Mouse (Mus musculus): Measurements from ENCODE around the gene 4930432K21Rik. TPM values are rescaled to one million over a fixed set of nuclear protein-coding genes. Genes with fewer than 3 reads are reported as not detected.
A peak's percentile ranks its signal among the peaks of the same experiment; 100 is the strongest.

Gene 4930432K21Rik
- polyA plus RNA-seq, 1 experiment from 2014 or later, result 2.1 TPM

- no peak overlapping the region for H3K4me3 ChIP-seq
- no peak overlapping the region for H3K27ac ChIP-seq
- H3K9me3 ChIP-seq, result no peaks in the 10 kb centered on the region
- peaks cover 22% of the 10 kb centered on the region for H3K4me1 ChIP-seq (replicated peaks)
- DNase-seq (ENCODE audit: low spot score), result no peak
- WGBS, result 76% methylated on average over 2 of the region's 2 CpGs
- H3K36me3 ChIP-seq, result peaks cover 2% of the 10 kb centered on the region
- peaks cover 12% of the 10 kb centered on the region for H3K27me3 ChIP-seq (ENCODE audit: insufficient read depth, poor library complexity, severe bottlenecking)
Observed at GRCm38 (mm10) chr8:84126742-84127141, 21.1 kb upstream of the 4930432K21Rik start.

GRCm38 (mm10) chr8:84127202-84127901, 20.5 kb upstream of the 4930432K21Rik start:
- no peak overlapping the region for H3K4me3 ChIP-seq
- peaks cover 22% of the 10 kb centered on the region for H3K4me1 ChIP-seq (replicated peaks)
- H3K9me3 ChIP-seq, result no peaks in the 10 kb centered on the region
- H3K27ac ChIP-seq, result 0 out of 2 replicates have a peak overlapping the region, but pooled peaks have one; percentile 18
- WGBS, result 73% methylated on average over 17 of the region's 17 CpGs
- DNase-seq (ENCODE audit: low spot score), result no peak
- peaks cover 8% of the 10 kb centered on the region for H3K36me3 ChIP-seq
- H3K27me3 ChIP-seq (ENCODE audit: insufficient read depth, poor library complexity, severe bottlenecking), result peaks cover 12% of the 10 kb centered on the region

DNA sequence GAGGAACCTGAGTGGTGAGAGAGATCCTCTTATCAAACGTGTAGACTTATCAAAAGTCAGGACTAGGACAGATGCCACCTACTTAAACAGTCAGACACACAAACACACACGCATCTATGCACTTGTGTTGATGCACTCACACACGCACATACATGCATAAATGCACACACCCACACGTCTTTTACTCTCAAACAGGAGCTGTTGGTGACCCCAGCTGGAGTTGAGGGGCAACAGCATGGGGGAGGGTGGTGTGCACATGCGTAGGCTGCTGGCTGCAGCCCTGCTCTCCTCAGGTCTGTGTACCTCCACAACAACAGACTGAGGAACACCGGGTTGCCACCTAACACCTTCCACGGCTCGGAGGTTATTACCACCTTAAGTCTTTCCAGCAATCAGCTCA, 19.5 kb upstream of the 4930432K21Rik start:
- WGBS, result 70% methylated on average over 8 of the region's 8 CpGs
- DNase-seq (ENCODE audit: low spot score), result no peak

GRCm38 (mm10) chr8:84130806-84131205, 17.0 kb upstream of the 4930432K21Rik start:
- Histone ChIP-seq H3K36me3 (peaks cover 43% of the 10 kb centered on the region), H3K27me3 (ENCODE audit: insufficient read depth, poor library complexity, severe bottlenecking) (peaks cover 12% of the 10 kb centered on the region), H3K4me1 (replicated peaks) (peaks cover 20% of the 10 kb centered on the region), H3K27ac (peak overlapping the region; percentile 24; the same call in 1 of the 2 replicates), H3K9me3 (no peaks in the 10 kb centered on the region), H3K4me3 (no peak overlapping the region)
- peak; percentile 25 for DNase-seq (ENCODE audit: low spot score)
- 48% methylated on average over 30 of the region's 30 CpGs for WGBS

More for the DNA sequence above, 19.5 kb upstream of the 4930432K21Rik start:
- Histone ChIP-seq H3K27ac (no peak overlapping the region), H3K27me3 (ENCODE audit: insufficient read depth, poor library complexity, severe bottlenecking) (peaks cover 12% of the 10 kb centered on the region), H3K36me3 (peaks cover 18% of the 10 kb centered on the region), H3K4me3 (no peak overlapping the region), H3K4me1 (replicated peaks) (peaks cover 22% of the 10 kb centered on the region), H3K9me3 (no peaks in the 10 kb centered on the region)

DNA sequence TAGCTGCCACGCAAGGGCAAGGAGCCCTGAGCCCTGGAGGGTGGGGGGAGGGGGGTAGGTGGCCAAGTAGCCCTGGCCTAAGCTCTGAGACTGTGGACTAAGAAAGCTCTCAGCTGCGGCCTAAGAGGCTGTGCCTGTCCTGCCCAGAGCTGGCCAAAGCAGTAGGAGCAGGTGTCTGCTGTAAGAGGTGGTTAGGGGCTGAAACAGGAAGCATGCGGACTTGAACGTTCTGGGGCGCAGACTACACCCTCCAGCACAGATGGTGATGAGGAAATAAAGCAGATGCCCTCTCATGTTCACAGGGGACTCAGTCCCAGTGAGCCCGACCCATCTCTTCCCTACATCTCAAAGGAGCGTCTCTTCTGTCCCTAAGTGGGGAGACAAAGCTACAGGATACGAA, 15.6 kb upstream of the 4930432K21Rik start:
- Histone ChIP-seq H3K4me1 (replicated peaks) (peaks cover 15% of the 10 kb centered on the region), H3K27ac (no peak overlapping the region), H3K4me3 (no peak overlapping the region; the same call in 1 of the 2 replicates), H3K9me3 (no peaks in the 10 kb centered on the region), H3K27me3 (ENCODE audit: insufficient read depth, poor library complexity, severe bottlenecking) (peaks cover 12% of the 10 kb centered on the region), H3K36me3 (peaks cover 57% of the 10 kb centered on the region)
- DNase-seq (ENCODE audit: low spot score), result no peak
- 86% methylated on average over 8 of the region's 8 CpGs for WGBS

- Histone ChIP-seq H3K27me3 (ENCODE audit: insufficient read depth, poor library complexity, severe bottlenecking) (no peaks in the 10 kb centered on the region), H3K9me3 (no peaks in the 10 kb centered on the region), H3K27ac (no peak overlapping the region), H3K36me3 (peaks cover 100% of the 10 kb centered on the region), H3K4me1 (replicated peaks) (no peaks in the 10 kb centered on the region), H3K4me3 (no peak overlapping the region)
- DNase-seq (ENCODE audit: low spot score), result no peak
- WGBS, result 89% methylated on average over 3 of the region's 3 CpGs
Observed at GRCm38 (mm10) chr8:84137848-84138247, 10.0 kb upstream of the 4930432K21Rik start.

GRCm38 (mm10) chr8:84140838-84141237, 7.0 kb upstream of the 4930432K21Rik start:
- H3K27me3 ChIP-seq (ENCODE audit: insufficient read depth, poor library complexity, severe bottlenecking), result no peaks in the 10 kb centered on the region
- H3K27ac ChIP-seq, result no peak overlapping the region
- peaks cover 4% of the 10 kb centered on the region; the same call in 1 of the 2 replicates for H3K4me1 ChIP-seq (replicated peaks)
- 88% methylated on average over 4 of the region's 4 CpGs for WGBS
- H3K9me3 ChIP-seq, result no peaks in the 10 kb centered on the region
- no peak for DNase-seq (ENCODE audit: low spot score)
- H3K36me3 ChIP-seq, result peaks cover 95% of the 10 kb centered on the region
- no peak overlapping the region for H3K4me3 ChIP-seq

- no peak for DNase-seq (ENCODE audit: low spot score)
- Histone ChIP-seq H3K36me3 (peaks cover 62% of the 10 kb centered on the region), H3K9me3 (no peaks in the 10 kb centered on the region), H3K4me1 (replicated peaks) (peaks cover 32% of the 10 kb centered on the region), H3K4me3 (no peak overlapping the region), H3K27me3 (ENCODE audit: insufficient read depth, poor library complexity, severe bottlenecking) (peaks cover 5% of the 10 kb centered on the region; the same call in 1 of the 2 replicates), H3K27ac (no peak overlapping the region)
- WGBS, result 95% methylated on average over 8 of the region's 8 CpGs
Observed at GRCm38 (mm10) chr8:84144636-84145245, 3.1 kb upstream of the 4930432K21Rik start.

GRCm38 (mm10) chr8:84147324-84147766, 480 bp upstream of the 4930432K21Rik start:
- no peak for DNase-seq (ENCODE audit: low spot score)
- Histone ChIP-seq H3K4me1 (replicated peaks) (peaks cover 32% of the 10 kb centered on the region), H3K9me3 (no peaks in the 10 kb centered on the region), H3K27me3 (ENCODE audit: insufficient read depth, poor library complexity, severe bottlenecking) (peaks cover 5% of the 10 kb centered on the region; the same call in 1 of the 2 replicates), H3K27ac (peak overlapping the region; percentile 90), H3K36me3 (peaks cover 36% of the 10 kb centered on the region), H3K4me3 (peak overlapping the region; percentile 84)
- WGBS, result 4% methylated on average over 14 of the region's 14 CpGs

- Histone ChIP-seq H3K4me3 (peak overlapping the region; percentile 84), H3K27ac (peak overlapping the region; percentile 90; the same call in 1 of the 2 replicates)
- 93% methylated on average over 5 of the region's 5 CpGs for WGBS
Observed at GRCm38 (mm10) chr8:84148531-84148850, 666 bp downstream of the 4930432K21Rik start.

DNA sequence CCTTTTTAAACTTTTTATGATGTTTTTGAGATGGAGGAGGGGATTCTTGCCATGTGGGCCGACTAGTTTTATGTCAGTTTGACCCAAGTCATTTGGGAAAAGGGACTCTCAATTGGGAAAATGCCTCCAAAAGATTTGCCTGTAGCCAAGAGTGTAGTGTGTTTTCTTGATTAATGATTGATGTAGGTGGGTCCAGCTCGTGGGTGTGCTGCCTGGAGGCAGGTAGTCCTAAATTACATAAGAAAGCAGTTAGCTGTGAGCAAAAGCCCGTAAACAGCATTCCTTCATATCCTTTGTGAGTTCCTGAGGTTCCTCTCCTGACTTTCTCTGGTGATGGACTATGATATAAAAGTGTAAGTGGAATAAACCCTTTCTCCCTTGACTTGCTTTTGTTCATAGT, 1.4 kb downstream of the 4930432K21Rik start:
- Histone ChIP-seq H3K4me1 (replicated peaks) (peaks cover 32% of the 10 kb centered on the region), H3K27me3 (ENCODE audit: insufficient read depth, poor library complexity, severe bottlenecking) (peaks cover 5% of the 10 kb centered on the region; the same call in 1 of the 2 replicates), H3K36me3 (peaks cover 18% of the 10 kb centered on the region), H3K9me3 (no peaks in the 10 kb centered on the region), H3K4me3 (no peak overlapping the region), H3K27ac (no peak overlapping the region)
- 78% methylated on average over 3 of the region's 3 CpGs for WGBS
- DNase-seq (ENCODE audit: low spot score), result no peak

More at GRCm38 (mm10) chr8:84148531-84148850, 666 bp downstream of the 4930432K21Rik start:
- Histone ChIP-seq H3K27me3 (ENCODE audit: insufficient read depth, poor library complexity, severe bottlenecking) (peaks cover 5% of the 10 kb centered on the region; the same call in 1 of the 2 replicates), H3K36me3 (peaks cover 25% of the 10 kb centered on the region), H3K9me3 (no peaks in the 10 kb centered on the region), H3K4me1 (replicated peaks) (peaks cover 32% of the 10 kb centered on the region)
- no peak for DNase-seq (ENCODE audit: low spot score)

- H3K9me3 ChIP-seq, result no peaks in the 10 kb centered on the region
- no peaks in the 10 kb centered on the region for H3K4me1 ChIP-seq (replicated peaks)
- peaks cover 9% of the 10 kb centered on the region; the same call in 1 of the 2 replicates for H3K36me3 ChIP-seq
- no peak overlapping the region for H3K4me3 ChIP-seq
- no peak overlapping the region for H3K27ac ChIP-seq
- WGBS, result 95% methylated on average over 4 of the region's 4 CpGs
- no peaks in the 10 kb centered on the region for H3K27me3 ChIP-seq (ENCODE audit: insufficient read depth, poor library complexity, severe bottlenecking)
- DNase-seq (ENCODE audit: low spot score), result no peak
Observed at GRCm38 (mm10) chr8:84157620-84158019, 9.8 kb downstream of the 4930432K21Rik start.

DNA sequence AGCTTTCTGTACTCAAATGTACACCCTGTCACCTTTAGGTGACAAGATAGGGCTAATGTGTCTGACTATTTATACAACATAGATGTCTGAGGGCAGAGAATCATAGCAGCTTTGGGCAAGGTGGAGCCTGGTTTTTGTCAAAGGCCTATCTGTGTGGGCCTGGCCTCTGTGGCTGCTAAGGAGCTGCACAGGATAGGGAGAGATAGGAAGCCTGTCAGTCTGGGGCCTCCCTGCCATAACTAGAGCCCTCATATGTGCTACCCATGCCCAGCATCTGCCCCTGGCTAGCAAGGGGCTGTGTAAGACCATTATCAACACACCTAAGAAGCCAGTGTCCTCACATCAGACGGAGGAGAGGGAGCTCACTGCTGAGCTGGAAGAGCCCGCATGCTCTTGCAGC, 19.9 kb downstream of the 4930432K21Rik start:
- WGBS, result 85% methylated on average over 2 of the region's 2 CpGs
- H3K27ac ChIP-seq, result no peak overlapping the region
- H3K9me3 ChIP-seq, result no peaks in the 10 kb centered on the region
- peaks cover 34% of the 10 kb centered on the region for H3K36me3 ChIP-seq
- DNase-seq (ENCODE audit: low spot score), result no peak
- no peak overlapping the region for H3K4me3 ChIP-seq
- H3K27me3 ChIP-seq (ENCODE audit: insufficient read depth, poor library complexity, severe bottlenecking), result no peaks in the 10 kb centered on the region
- H3K4me1 ChIP-seq (replicated peaks), result peaks cover 7% of the 10 kb centered on the region; the same call in 1 of the 2 replicates

Data from hindbrain, embryonic 10.5 days (tissue).